Mouse (Mus musculus) brain, embryonic 14.5 days (tissue): ENCODE results near the gene Vmn2r61. TPM values are rescaled to one million over a fixed set of nuclear protein-coding genes. Genes with fewer than 3 reads are reported as not detected.

Experiments used
- DNase-seq: peaks from one replicate; pipeline ENCODE4 v3.0.0-alpha.2; 2011; ENCODE audit warnings: low read depth
- CTCF ChIP-seq: fragments of 200-500 bp; IDR thresholded peaks from 2 replicates; pipeline ENCODE4 v1.5.1; 2012; ENCODE audit warnings: inconsistent platforms, mild to moderate bottlenecking, moderate library complexity, borderline replicate concordance; ENCODE audit not compliant: insufficient read depth, insufficient read length; ENCODE audit errors: extremely low read depth
- POLR2A ChIP-seq: fragments of 200-500 bp; IDR thresholded peaks from 2 replicates; pipeline ENCODE4 v1.6.1; 2012; ENCODE audit warnings: mild to moderate bottlenecking, inconsistent platforms, borderline replicate concordance; ENCODE audit not compliant: poor library complexity, insufficient read depth, insufficient read length, severe bottlenecking; ENCODE audit errors: extremely low read depth
- polyA plus RNA-seq: library from polyadenylated mRNA; depleted of rRNA; stranded (reverse); fragments of >200 nt; gene quantifications from 2 replicates; pipeline ENCODE4 v1.2.3, GENCODE M21; 2012; rRNA removed

Gene Vmn2r61
- polyA plus RNA-seq = not detected in 2 replicates

- no peak for DNase-seq
- TF ChIP-seq POLR2A = no peak
- TF ChIP-seq CTCF = no peak
Measured at GRCm38 (mm10) chr7:42259753-42260152, at the start of gene Vmn2r61. Gene Vmn2r61, plus strand, starts transcription at chr7:42260053.

Other genes with a start within 250 kb of the Vmn2r61 start
- not detected in 2 replicates for gene Vmn2r59, start 201.0 kb upstream of the Vmn2r61 start, polyA plus RNA-seq
- not detected in 2 replicates for gene Vmn2r60, start 152.3 kb upstream of the Vmn2r61 start, polyA plus RNA-seq
- not detected in 2 replicates for gene 4933421I07Rik, start 188.1 kb downstream of the Vmn2r61 start, polyA plus RNA-seq
- 17.0 and 17.7 TPM in 2 replicates for gene Zfp141, start 245.7 kb downstream of the Vmn2r61 start, polyA plus RNA-seq